Mouse (Mus musculus): Measurements from ENCODE around the gene Tpgs1.
"Not testable (repeated sequence)": the region's sequence is repeated elsewhere in the genome, so short reads cannot be mapped to it uniquely, and the experiment has no call there.

Gene Tpgs1

GRCm38 (mm10) chr10:79689178-79689577 lies 20.0 kb downstream of the Tpgs1 start:
- DNase-seq (ENCODE audit: extremely low read depth, low read depth, low spot score), result no peak

GRCm38 (mm10) chr10:79691986-79692548 lies 22.9 kb downstream of the Tpgs1 start:
- no peak for DNase-seq (ENCODE audit: extremely low read depth, low read depth, low spot score)

DNA sequence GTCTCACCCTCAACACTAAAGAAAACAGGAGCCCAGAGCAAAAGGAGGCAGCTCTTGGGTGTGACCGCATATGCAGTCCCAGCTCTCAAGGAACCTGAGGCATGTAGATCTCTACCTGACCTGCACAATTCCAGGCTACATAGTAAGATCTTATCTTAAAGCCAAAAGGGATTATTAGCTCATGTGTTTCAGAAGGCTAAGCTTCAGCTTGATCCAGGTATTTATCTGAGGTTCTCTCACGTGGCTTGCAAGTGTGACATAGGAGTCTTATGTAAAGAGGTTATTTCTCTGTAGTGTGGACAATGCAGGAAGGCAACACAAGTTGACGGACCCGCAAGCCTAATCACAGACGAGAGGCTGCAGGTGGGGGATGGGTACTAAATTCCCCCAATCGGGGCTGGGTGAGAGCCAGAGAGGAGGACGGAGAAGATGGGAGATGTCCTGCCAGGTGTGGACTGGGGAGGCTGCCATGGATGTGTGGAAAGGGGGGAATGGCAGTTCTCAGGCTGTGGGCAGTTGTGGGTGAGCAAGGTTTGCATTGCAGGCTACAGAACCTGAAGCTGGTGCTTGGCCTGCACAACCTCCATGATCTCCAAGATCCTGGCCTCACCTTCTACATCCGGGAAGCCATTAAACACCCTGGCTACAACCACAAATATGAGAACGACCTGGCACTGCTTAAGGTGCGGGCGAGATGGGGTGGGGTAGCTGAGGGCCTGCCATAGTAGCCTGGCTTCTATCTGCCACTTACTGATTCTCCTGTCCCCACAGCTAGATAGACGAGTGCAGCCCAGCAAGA lies 24.6 kb downstream of the Tpgs1 start:
- DNase-seq (ENCODE audit: extremely low read depth, low read depth, low spot score), result no peak

DNA sequence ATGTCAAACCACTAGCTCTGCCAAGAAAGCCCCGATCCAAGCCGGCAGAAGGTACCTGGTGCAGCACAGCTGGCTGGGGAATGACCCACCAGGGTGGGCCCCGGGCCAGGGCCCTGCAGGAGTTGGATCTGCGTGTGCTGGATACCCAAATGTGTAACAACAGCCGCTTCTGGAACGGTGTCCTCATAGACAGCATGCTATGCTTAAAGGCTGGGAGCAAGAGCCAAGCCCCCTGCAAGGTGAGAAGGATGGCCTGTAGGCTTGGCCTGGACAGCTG lies 25.1 kb downstream of the Tpgs1 start:
- no peak for DNase-seq (ENCODE audit: extremely low read depth, low read depth, low spot score)

GRCm38 (mm10) chr10:79695231-79696128 lies 26.3 kb downstream of the Tpgs1 start:
- DNase-seq (ENCODE audit: extremely low read depth, low read depth, low spot score), result no peak

DNA sequence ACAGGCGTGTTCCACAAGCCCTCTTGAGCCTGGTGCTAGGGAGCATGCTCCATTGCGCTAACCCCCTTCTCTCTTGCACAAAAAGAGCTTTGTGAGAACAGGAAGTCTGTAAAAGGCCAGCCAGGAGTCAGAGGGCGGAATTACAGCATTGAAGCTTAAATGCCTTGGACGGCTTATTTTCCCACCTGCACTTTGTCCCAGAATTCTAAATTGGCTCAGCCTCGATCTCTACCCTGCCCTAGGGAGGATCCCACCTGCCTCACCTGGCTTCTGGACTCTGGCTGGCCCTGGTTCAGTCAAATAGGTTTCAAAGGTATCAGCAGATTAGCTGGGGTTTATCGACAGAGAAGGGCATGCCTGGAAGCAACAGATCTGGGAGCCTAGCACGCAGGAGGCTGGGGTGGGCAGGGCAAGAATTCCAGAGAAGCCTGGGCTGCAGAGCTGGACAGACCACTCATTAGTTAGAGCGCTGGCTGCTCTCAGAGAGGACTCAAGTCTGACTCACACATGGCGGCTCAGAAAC lies 27.0 kb downstream of the Tpgs1 start:
- DNase-seq (ENCODE audit: extremely low read depth, low read depth, low spot score), result peak; percentile 86

GRCm38 (mm10) chr10:79697916-79698315 lies 28.7 kb downstream of the Tpgs1 start:
- DNase-seq (ENCODE audit: extremely low read depth, low read depth, low spot score), result no peak

GRCm38 (mm10) chr10:79698459-79698858 lies 29.3 kb downstream of the Tpgs1 start:
- no peak for DNase-seq (ENCODE audit: extremely low read depth, low read depth, low spot score)

DNA sequence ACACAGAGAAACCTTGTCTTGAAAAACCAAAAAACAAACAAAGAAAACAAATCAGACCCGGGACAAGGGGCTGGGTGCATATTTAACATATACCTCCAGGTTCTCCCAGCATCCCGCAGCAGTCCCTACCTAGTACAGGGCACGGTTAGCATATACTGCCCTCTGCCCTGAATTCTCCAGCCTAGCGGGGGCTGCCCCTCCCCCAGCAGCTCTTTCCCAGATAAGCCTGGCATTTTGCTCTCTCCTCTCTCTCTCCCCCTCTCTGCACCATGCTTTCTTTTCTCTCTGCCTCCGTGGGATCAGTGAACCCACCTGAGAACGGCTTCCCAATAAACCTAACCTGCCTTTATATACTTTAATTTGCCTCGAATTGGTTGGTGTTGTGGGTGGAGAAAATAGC lies 31.5 kb downstream of the Tpgs1 start:
- DNase-seq (ENCODE audit: extremely low read depth, low read depth, low spot score), result no peak

- no peak for DNase-seq (ENCODE audit: extremely low read depth, low read depth, low spot score)
These were observed 32.4 kb downstream of the Tpgs1 start for GRCm38 (mm10) chr10:79701443-79702129.

DNA sequence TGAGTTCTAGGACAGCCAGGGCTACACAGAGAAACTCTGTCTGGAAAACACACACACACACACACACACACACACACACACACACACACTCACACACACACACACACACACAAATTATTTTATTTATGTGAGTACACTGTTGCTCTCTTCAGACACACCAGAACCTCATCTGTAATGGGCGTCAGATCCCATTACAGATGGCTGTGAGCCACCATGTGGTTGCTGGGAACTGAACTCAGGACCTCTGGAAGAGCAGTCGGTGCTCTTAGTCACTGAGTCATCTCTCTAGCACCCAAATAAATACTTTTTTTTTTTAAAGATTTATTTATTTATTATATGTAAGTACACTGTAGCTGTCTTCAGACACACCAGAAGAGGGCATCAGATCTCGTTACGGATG lies 33.8 kb downstream of the Tpgs1 start:
- not testable (repeated sequence) for DNase-seq (ENCODE audit: extremely low read depth, low read depth, low spot score)

GRCm38 (mm10) chr10:79703541-79703940 lies 34.4 kb downstream of the Tpgs1 start:
- DNase-seq (ENCODE audit: extremely low read depth, low read depth, low spot score), result no peak

- no peak for DNase-seq (ENCODE audit: extremely low read depth, low read depth, low spot score)
These were observed 35.1 kb downstream of the Tpgs1 start, which contains the start of gene Bsg for GRCm38 (mm10) chr10:79704065-79704969. Gene Bsg (plus strand): TSS chr10:79704491.

DNA sequence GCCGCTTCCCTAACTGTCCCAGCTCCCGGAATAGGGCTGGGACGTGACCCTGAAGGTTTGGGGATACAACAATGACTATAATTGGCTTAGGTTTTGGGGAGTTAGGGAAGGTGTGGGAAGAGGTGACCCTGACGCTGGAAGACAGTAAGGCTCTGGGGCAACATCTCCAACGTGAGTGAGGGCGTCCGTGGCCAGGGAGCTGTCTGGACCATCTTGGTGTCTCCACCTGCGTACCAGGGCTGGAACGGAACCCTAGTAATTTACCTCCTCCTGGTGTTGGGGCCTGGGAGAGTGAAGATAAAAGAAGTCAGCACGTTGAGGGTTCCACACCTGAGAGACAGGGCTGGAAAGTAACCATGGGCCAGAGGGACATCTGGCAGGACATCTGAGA lies 35.8 kb downstream of the Tpgs1 start:
- DNase-seq (ENCODE audit: extremely low read depth, low read depth, low spot score), result no peak

GRCm38 (mm10) chr10:79705951-79706350 lies 36.8 kb downstream of the Tpgs1 start:
- DNase-seq (ENCODE audit: extremely low read depth, low read depth, low spot score), result no peak

- DNase-seq (ENCODE audit: extremely low read depth, low read depth, low spot score), result no peak
These were observed 37.4 kb downstream of the Tpgs1 start for GRCm38 (mm10) chr10:79706406-79707094.

DNA sequence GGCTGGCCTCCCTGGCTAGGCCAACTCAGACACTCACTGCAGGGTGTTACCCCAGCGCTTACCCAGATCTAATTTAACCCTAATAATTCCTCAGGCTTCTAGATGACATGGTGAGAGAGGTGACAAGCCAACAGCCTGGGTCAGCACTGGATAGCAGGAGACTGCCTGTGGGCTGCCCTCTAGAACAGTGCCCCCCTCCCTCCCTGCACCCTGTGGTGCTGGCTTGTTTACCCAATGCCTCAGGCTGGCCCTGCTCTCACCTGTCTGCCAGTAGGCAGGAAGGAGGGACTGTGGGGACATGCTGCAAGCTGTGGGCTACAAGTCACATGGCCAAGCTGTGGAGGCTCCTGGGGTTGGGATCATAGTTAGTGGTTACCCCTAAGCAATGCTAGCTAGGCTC lies 38.0 kb downstream of the Tpgs1 start:
- DNase-seq (ENCODE audit: extremely low read depth, low read depth, low spot score), result no peak

DNA sequence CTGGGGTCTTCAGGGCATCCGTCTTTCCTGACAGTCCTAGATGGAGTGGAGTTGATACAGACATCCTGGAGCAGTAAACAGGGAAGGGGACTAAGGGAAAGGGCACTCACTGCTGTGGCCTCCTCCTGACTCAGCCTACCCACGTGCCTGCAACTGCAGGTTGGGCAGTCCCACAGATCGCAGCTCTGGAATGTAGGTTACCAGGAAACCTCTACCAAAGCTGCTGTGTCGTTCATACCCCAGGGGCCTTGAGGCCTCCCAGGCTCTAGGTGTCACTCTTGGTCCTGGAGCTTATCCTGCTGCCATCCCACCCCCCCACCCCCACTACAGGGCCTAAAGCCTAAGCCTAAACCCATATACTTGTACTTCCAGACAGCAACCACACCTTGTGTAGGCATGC lies 38.6 kb downstream of the Tpgs1 start:
- no peak for DNase-seq (ENCODE audit: extremely low read depth, low read depth, low spot score)

DNA sequence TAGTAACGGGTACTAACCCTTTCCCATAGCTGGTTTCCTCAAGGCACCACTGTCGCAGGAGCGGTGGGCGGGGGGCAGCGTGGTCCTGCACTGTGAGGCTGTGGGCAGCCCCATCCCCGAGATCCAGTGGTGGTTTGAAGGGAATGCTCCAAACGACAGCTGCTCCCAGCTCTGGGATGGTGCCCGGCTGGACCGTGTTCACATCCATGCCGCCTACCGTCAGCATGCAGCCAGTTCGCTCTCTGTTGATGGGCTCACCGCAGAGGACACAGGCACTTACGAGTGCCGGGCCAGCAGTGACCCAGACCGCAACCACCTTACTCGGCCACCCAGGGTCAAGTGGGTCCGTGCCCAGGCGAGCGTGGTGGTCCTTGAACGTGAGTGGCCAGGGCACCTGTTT lies 39.5 kb downstream of the Tpgs1 start:
- no peak for DNase-seq (ENCODE audit: extremely low read depth, low read depth, low spot score)

Data from fat pad, adult 2 months (tissue).